Mouse (Mus musculus): ENCODE measurements around the gene Cltc. TPM values are rescaled to one million over a fixed set of nuclear protein-coding genes. Genes with fewer than 3 reads are reported as not detected.

Cltc gene
- polyA plus RNA-seq, 1 experiment: 158 TPM

DNA sequence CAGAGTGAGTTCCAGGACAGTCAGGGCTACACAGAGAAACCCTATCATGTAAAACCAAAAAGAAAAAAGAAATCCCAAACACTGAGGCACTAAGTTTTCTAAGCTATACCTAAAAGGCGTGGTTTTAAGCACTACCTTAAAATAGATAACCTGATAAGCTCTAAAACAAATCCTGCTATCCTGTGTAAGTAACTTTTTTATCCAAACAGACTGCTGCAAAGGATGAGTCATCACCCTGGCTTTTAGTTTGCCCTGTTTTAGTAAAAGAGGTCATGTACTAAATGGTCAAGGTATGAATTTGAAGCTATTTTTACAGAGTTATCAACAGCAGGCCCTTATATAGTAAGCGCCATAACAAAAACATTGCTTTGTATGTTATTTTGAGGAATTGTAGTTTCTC lies 2.5 kb upstream of the Cltc start:
- H3K4me3 ChIP-seq (ENCODE audit: insufficient read depth, low read depth, low read length): no peak overlapping the region
- 85% methylated on average over 2 of the region's 2 CpGs for WGBS
- H3K4me1 ChIP-seq (ENCODE audit: control insufficient read depth, insufficient read depth, low read length): no peaks in the 10 kb centered on the region
- no peak for TF ChIP-seq POLR2A (IDR thresholded peaks at IDR 0.05; ENCODE audit: insufficient read depth, low read depth, low read length)
- TF ChIP-seq CTCF (IDR thresholded peaks at IDR 0.05; ENCODE audit: insufficient read depth, low read depth, low read length): no peak
- H3K27ac ChIP-seq (ENCODE audit: insufficient read depth, low read depth, low read length): no peak overlapping the region

DNA sequence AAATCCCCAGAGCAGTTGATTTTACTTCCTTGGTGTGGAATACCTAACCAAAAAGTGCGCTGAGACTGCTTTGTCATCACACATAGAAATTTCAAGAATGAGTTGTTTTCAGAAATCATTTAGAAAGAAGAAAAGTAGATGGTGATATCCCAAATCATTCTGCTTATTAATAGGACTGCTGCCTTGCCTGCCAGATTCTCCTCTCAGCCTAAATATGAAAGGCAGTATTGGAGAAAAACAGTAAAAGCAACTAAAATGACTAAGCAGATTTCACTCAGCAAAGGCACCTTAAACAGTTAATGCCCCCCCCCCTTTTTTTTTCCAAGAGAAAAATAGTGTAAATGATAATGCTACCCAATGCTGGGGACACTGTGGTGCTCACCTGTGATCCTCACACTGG lies 1.9 kb upstream of the Cltc start:
- no peak overlapping the region for H3K27ac ChIP-seq (ENCODE audit: insufficient read depth, low read depth, low read length)
- WGBS: 91% methylated on average over 1 of the region's 1 CpGs
- TF ChIP-seq CTCF (IDR thresholded peaks at IDR 0.05; ENCODE audit: insufficient read depth, low read depth, low read length): no peak
- H3K4me1 ChIP-seq (ENCODE audit: control insufficient read depth, insufficient read depth, low read length): no peaks in the 10 kb centered on the region
- H3K4me3 ChIP-seq (ENCODE audit: insufficient read depth, low read depth, low read length): no peak overlapping the region

DNA sequence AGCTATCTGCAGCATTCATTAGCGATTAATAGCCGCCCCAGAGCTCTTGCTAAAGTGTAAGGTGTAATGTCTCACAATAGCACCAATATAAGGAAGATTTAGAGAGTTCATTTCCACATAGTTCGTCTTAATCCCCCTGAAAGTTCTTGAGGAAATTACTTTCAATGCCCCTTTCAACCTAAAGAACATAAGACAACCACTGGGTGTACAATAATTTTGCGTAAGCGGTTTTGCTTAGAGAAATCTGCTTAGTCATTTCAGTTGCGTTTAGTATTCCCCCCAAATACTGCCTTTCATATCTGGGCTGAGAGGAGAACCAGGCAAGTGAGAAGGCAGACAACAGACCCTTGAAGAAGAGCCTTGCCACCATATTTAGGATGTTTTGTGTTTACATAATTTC lies 1.2 kb upstream of the Cltc start:
- no peaks in the 10 kb centered on the region for H3K4me1 ChIP-seq (ENCODE audit: control insufficient read depth, insufficient read depth, low read length)
- 10% methylated on average over 6 of the region's 6 CpGs for WGBS
- peak overlapping the region; percentile 94; the same call in 1 of the 2 replicates for H3K4me3 ChIP-seq (ENCODE audit: insufficient read depth, low read depth, low read length)
- peak overlapping the region; percentile 100 for H3K27ac ChIP-seq (ENCODE audit: insufficient read depth, low read depth, low read length)
- TF ChIP-seq POLR2A (IDR thresholded peaks at IDR 0.05; ENCODE audit: insufficient read depth, low read depth, low read length) (no peak), CTCF (IDR thresholded peaks at IDR 0.05; ENCODE audit: insufficient read depth, low read depth, low read length) (no peak)

DNA sequence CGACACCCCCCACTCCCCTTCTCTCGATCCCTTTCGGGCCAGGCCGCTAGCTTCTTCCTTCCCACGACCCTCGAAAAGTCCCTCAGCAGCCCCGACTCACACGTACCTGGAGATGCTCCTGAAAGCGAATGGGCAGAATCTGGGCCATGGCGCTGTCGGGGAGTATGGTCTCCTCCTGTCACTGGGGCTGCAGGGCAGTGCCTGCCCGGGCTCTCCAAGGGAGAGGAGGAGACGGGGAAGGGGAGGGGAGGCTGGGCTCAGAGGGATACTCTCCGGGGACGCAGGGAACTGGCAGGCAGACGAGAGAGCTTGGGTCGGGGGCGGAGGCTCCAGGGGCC lies 254 bp downstream of the Cltc start:
- Histone ChIP-seq H3K4me3 (ENCODE audit: insufficient read depth, low read depth, low read length) (peak overlapping the region; percentile 94), H3K27ac (ENCODE audit: insufficient read depth, low read depth, low read length) (peak overlapping the region; percentile 100), H3K4me1 (ENCODE audit: control insufficient read depth, insufficient read depth, low read length) (0 out of 2 replicates have a peak, but pooled peaks cover 1% of the 10 kb centered on the region)
- 0 out of 2 replicates have a peak, but pooled peaks have one; percentile 5 for TF ChIP-seq CTCF (IDR thresholded peaks at IDR 0.05; ENCODE audit: insufficient read depth, low read depth, low read length)
- TF ChIP-seq POLR2A (IDR thresholded peaks at IDR 0.05; ENCODE audit: insufficient read depth, low read depth, low read length): no peak; the same call in 1 of the 2 replicates
- under 1% methylated on average over 18 of the region's 18 CpGs for WGBS

DNA sequence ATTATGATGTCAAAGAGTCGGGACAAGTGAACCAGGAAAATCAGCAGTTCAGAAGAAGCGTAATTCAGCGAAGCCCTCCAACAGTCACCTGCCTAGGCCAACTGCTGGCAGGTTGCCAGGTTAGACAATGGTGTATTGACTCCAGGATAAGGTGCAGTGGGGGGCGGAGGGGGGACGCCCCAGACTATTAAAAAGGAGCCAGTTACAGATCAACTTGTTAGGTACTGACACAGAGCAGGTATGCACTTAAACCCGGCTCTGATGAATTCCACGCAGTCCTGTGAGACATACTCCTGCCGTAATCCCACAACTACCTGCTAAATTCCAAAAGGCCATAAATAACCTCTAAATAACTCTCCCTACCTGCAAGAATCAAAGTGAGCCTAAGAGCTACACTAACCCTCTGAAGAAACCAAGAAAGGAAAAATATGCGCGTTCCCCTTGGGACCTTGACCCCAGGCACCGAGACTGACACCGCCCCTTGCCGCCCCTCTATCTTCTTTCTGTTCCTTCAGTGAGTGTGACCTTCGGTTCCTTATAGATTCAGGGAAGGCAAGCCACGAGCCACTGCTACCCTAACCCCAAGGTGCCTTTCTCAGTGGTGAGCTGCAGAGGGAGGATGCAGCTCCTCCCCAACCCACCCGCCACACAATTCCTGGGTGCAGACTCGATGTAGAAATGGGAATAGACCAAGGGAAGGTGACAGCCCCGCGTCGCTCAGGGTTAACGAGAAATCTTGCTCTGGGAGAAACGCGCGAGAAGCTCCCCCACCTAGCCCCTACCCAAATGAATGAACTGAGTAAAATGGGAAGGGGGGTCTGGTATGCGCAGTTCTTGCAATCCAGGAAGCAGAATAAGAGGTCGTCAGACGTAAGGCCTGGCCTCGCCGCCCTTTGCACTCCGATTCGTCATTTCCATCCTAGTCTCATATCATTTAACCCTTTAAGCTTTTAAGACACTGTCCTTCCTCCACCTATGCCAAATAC lies 916 bp downstream of the Cltc start:
- under 1% methylated on average over 31 of the region's 31 CpGs for WGBS
- 0 out of 2 replicates have a peak, but pooled peaks cover 2% of the 10 kb centered on the region for H3K4me1 ChIP-seq (ENCODE audit: control insufficient read depth, insufficient read depth, low read length)
- TF ChIP-seq POLR2A (IDR thresholded peaks at IDR 0.05; ENCODE audit: insufficient read depth, low read depth, low read length) (no peak), CTCF (IDR thresholded peaks at IDR 0.05; ENCODE audit: insufficient read depth, low read depth, low read length) (no peak)
- peak overlapping the region; percentile 100 for H3K27ac ChIP-seq (ENCODE audit: insufficient read depth, low read depth, low read length)
- peak overlapping the region; percentile 94 for H3K4me3 ChIP-seq (ENCODE audit: insufficient read depth, low read depth, low read length)

DNA sequence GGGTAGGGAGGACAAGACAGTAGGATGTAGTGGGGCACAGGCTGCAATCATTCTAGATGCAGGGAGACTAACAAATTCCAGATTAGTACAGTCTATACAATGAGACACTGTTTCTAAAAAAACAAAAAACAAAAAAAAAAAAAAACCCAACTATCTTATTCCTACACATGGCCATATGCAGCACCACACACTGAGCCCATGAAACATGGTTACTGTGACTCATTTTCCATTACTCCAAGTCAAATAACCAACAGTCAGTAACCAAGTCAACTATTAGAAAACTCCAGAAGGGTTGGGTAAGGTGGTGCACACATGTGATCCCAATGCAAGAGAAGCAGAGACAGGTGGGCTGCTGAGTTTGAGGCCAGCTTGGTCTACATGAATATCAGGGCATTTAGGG lies 5.0 kb downstream of the Cltc start:
- TF ChIP-seq POLR2A (IDR thresholded peaks at IDR 0.05; ENCODE audit: insufficient read depth, low read depth, low read length): no peak
- TF ChIP-seq CTCF (IDR thresholded peaks at IDR 0.05; ENCODE audit: insufficient read depth, low read depth, low read length): no peak
- Histone ChIP-seq H3K4me1 (ENCODE audit: control insufficient read depth, insufficient read depth, low read length) (0 out of 2 replicates have a peak, but pooled peaks cover 2% of the 10 kb centered on the region), H3K4me3 (ENCODE audit: insufficient read depth, low read depth, low read length) (no peak overlapping the region), H3K27ac (ENCODE audit: insufficient read depth, low read depth, low read length) (no peak overlapping the region)

DNA sequence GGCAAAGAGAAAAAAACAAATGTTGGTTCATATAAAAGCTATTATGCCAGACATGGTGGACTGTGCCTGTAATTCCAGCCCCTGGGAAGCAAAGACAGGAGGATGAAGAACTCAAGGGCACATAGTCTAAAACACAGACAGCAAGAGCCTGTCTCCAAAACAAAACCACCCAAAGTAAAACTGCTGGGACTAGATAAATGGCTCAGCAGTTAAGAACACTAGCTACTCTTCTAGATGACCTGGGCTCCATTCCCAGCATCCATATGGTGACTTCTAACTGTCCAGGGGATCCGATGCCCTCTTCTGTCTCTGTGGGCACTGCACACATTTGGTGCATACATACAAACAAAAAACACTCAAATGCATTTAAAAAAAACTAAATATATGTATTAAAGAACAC lies 6.4 kb downstream of the Cltc start:
- H3K4me3 ChIP-seq (ENCODE audit: insufficient read depth, low read depth, low read length): no peak overlapping the region
- no peak for TF ChIP-seq CTCF (IDR thresholded peaks at IDR 0.05; ENCODE audit: insufficient read depth, low read depth, low read length)
- 92% methylated on average over 1 of the region's 1 CpGs for WGBS
- 0 out of 2 replicates have a peak, but pooled peaks cover 2% of the 10 kb centered on the region for H3K4me1 ChIP-seq (ENCODE audit: control insufficient read depth, insufficient read depth, low read length)
- no peak overlapping the region for H3K27ac ChIP-seq (ENCODE audit: insufficient read depth, low read depth, low read length)

DNA sequence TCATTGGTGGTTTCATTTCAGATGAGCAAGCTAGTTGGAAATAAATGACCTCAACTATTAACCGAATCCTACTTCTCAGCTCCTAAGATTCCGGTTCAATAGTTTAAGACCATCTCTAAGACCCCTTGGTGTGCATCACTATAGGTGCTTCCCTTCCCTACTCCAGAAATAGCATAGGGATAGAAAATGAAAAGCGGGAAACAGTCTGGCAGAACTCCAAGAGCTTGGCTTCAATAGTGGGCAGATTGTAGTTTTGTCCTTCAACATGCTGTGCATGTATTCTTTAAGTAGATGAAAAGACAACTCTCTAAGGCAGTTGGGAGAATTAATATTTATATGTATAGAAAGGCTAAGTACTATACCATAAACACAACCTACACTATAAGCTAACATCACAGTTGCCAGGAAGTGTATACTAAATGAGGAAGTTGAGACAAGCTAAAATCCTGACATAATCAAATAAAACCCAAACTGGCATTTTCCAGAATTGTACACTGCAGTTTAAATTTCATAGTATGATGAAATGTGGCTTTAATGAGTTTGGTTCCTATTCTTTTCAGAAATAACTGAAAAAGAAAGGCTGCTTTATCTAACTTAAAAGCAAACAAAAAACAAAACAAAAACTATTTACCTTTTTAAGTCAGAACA lies 7.5 kb downstream of the Cltc start:
- WGBS: 21% methylated on average over 3 of the region's 3 CpGs
- TF ChIP-seq CTCF (IDR thresholded peaks at IDR 0.05; ENCODE audit: insufficient read depth, low read depth, low read length) (no peak), POLR2A (IDR thresholded peaks at IDR 0.05; ENCODE audit: insufficient read depth, low read depth, low read length) (no peak)
- H3K4me1 ChIP-seq (ENCODE audit: control insufficient read depth, insufficient read depth, low read length): 0 out of 2 replicates have a peak, but pooled peaks cover 2% of the 10 kb centered on the region
- no peak overlapping the region for H3K4me3 ChIP-seq (ENCODE audit: insufficient read depth, low read depth, low read length)
- H3K27ac ChIP-seq (ENCODE audit: insufficient read depth, low read depth, low read length): no peak overlapping the region

Data from olfactory bulb, adult 2 months (tissue).